Mouse (Mus musculus) small intestine, adult 2 months (tissue): ENCODE measurements around the gene Phactr2.

Experiments used
- CTCF ChIP-seq: fragments of 200-500 bp; IDR thresholded peaks from 2 replicates; pipeline ENCODE4 v1.5.1; 2012; ENCODE audit warnings: low read depth, mild to moderate bottlenecking, control low read depth, inconsistent platforms, low read length, moderate library complexity, mixed read lengths; ENCODE audit not compliant: insufficient replicate concordance, insufficient read length; ENCODE audit errors: extremely low read depth
- POLR2A ChIP-seq: fragments of 200-500 bp; IDR thresholded peaks from 2 replicates; pipeline ENCODE4 v1.6.1; 2012; ENCODE audit warnings: low read depth, mild to moderate bottlenecking, control low read depth, inconsistent platforms, low read length, moderate library complexity

GRCm38 (mm10) chr10:13340583-13340982 is 133.6 kb downstream of the Phactr2 start:
- TF ChIP-seq CTCF (no peak), POLR2A (no peak)
